Mouse (Mus musculus) heart, embryonic 14.5 days (tissue): Measurements from ENCODE around the gene Tmem9b. TPM values are rescaled to one million over a fixed set of nuclear protein-coding genes. Genes with fewer than 3 reads are reported as not detected.

Experiments used
- ATAC-seq: fragments of 200-750 bp; cut with Nextera tagmentation; 2 replicates; pipeline ENCODE4 v1.8.0; 2017; ENCODE audit warnings: low read depth, moderate TSS enrichment; ENCODE audit not compliant: insufficient number of reproducible peaks, insufficient read depth, low FRiP score
- H3K27ac ChIP-seq, 2 experiments: fragments of 200-500 bp in 1 of 2; fragments of 300-500 bp in 1 of 2; sonication (generic) in 1 of 2; replicated peaks in 1 of 2; 2 replicates each; pipeline ENCODE4 v1.5.1; 2012 to 2014; ENCODE audit warnings: low read depth in 2 of 2, low read length in 2 of 2, control low read depth in 1 of 2, mild to moderate bottlenecking in 1 of 2, mixed read lengths in 1 of 2; ENCODE audit not compliant: control insufficient read depth in 1 of 2, insufficient read depth in 1 of 2
- H3K27me3 ChIP-seq: fragments of 300-500 bp; sonication (generic); 2 replicates; pipeline ENCODE4 v1.6.1; 2014; ENCODE audit warnings: mild to moderate bottlenecking, low read length, control low read depth; ENCODE audit not compliant: control insufficient read depth, insufficient read depth
- H3K36me3 ChIP-seq: fragments of 300-500 bp; sonication (generic); 2 replicates; pipeline ENCODE4 v1.6.1; 2014; ENCODE audit warnings: mild to moderate bottlenecking, control low read depth, low read length, mixed read lengths; ENCODE audit not compliant: control insufficient read depth, insufficient read depth
- H3K4me1 ChIP-seq, 2 experiments: fragments of 200-500 bp in 1 of 2; fragments of 300-500 bp in 1 of 2; sonication (generic) in 1 of 2; 2 replicates each; pipeline ENCODE4 v1.6.1; 2012 to 2014; ENCODE audit warnings: low read length in 2 of 2, control low read depth in 1 of 2, mixed read lengths in 1 of 2; ENCODE audit not compliant: control insufficient read depth in 2 of 2, insufficient read depth in 2 of 2
- H3K4me2 ChIP-seq: fragments of 300-500 bp; sonication (generic); 2 replicates; pipeline ENCODE4 v1.6.1; 2014; ENCODE audit warnings: mild to moderate bottlenecking, low read length
- H3K4me3 ChIP-seq, 2 experiments: fragments of 200-500 bp in 1 of 2; fragments of 300-500 bp in 1 of 2; sonication (generic) in 1 of 2; 2 replicates each; pipeline ENCODE4 v1.5.1; 2012 to 2014; ENCODE audit warnings: low read length in 2 of 2, mild to moderate bottlenecking in 2 of 2, control low read depth in 1 of 2, low read depth in 1 of 2, moderate library complexity in 1 of 2; ENCODE audit not compliant: control insufficient read depth in 1 of 2, insufficient read depth in 1 of 2
- H3K9ac ChIP-seq: fragments of 300-500 bp; sonication (generic); 2 replicates; pipeline ENCODE4 v1.6.1; 2014; ENCODE audit warnings: mild to moderate bottlenecking, low read length
- H3K9me3 ChIP-seq: fragments of 300-500 bp; sonication (generic); 2 replicates; pipeline ENCODE4 v1.6.1; 2016; ENCODE audit warnings: low read length, control low read depth; ENCODE audit not compliant: control insufficient read depth
- WGBS: fragments of 180-500 bp; shearing (Covaris S2); extraction: QIAGEN DNeasy Blood & Tissue Kit; methylation state at CpG from one replicate; pipeline ENCODE4 v1.1.7; 2014; 5-methylcytosine and 5-hydroxymethylcytosine counted together
- polyA plus RNA-seq: library from polyadenylated mRNA; unstranded; fragments of >200 nt; fragmentation: Nextera tagmentation; extraction: Ambion mirVana; gene quantifications from 2 replicates; pipeline ENCODE4 v1.2.1, GENCODE M21; 2014

Tmem9b gene
- polyA plus RNA-seq, 1 experiment from 2014 or later = 66.1 TPM

GRCm38 (mm10) chr7:109764009-109764408, 11.3 kb upstream of the Tmem9b start:
- Histone ChIP-seq H3K4me2 (no peak overlapping the region), H3K9ac (no peak overlapping the region), H3K4me3 (no peak overlapping the region), H3K27me3 (no peaks in the 10 kb centered on the region), H3K4me1 (no peaks in the 10 kb centered on the region), H3K36me3 (no peaks in the 10 kb centered on the region), H3K27ac (no peak overlapping the region), H3K9me3 (no peaks in the 10 kb centered on the region)
- 56% methylated on average over 2 of the region's 2 CpGs for whole genome bisulfite sequencing
- ATAC-seq = no peak

- 97% methylated on average over 3 of the region's 3 CpGs for WGBS
- no peak overlapping the region for H3K4me2 ChIP-seq
- no peaks in the 10 kb centered on the region for H3K9me3 ChIP-seq
- no peaks in the 10 kb centered on the region for H3K27me3 ChIP-seq
- 0 out of 2 replicates have a peak, but pooled peaks cover 4% of the 10 kb centered on the region for H3K36me3 ChIP-seq
- no peak overlapping the region for H3K27ac ChIP-seq
- peaks cover 2 to 11% of the 10 kb centered on the region in 2 experiments; a peak in 3 of 4 replicates for H3K4me1 ChIP-seq
- H3K9ac ChIP-seq = no peak overlapping the region
- no peak overlapping the region for H3K4me3 ChIP-seq
- ATAC-seq = no peak
Measured at GRCm38 (mm10) chr7:109756291-109756690, 3.6 kb upstream of the Tmem9b start.

- no peak for ATAC-seq
- Histone ChIP-seq H3K4me3 (no peak overlapping the region), H3K27me3 (no peaks in the 10 kb centered on the region), H3K4me1 (peaks cover 2 to 17% of the 10 kb centered on the region in 2 experiments; a peak in 3 of 4 replicates), H3K4me2 (no peak overlapping the region), H3K9ac (no peak overlapping the region), H3K9me3 (no peaks in the 10 kb centered on the region), H3K27ac (no peak overlapping the region), H3K36me3 (peaks cover 10% of the 10 kb centered on the region; the same call in 1 of the 2 replicates)
- 90% methylated on average over 8 of the region's 8 CpGs for WGBS
Measured at GRCm38 (mm10) chr7:109754034-109754433, 1.4 kb upstream of the Tmem9b start.

GRCm38 (mm10) chr7:109751427-109752007, 1.2 kb downstream of the Tmem9b start:
- H3K27me3 ChIP-seq = no peaks in the 10 kb centered on the region
- no peak for ATAC-seq
- peaks cover 2 to 17% of the 10 kb centered on the region in 2 experiments; a peak in 3 of 4 replicates for H3K4me1 ChIP-seq
- H3K9ac ChIP-seq = peak overlapping the region; percentile 97
- peak overlapping the region; percentile 23 to 83; a peak in 3 of 4 replicates for H3K27ac ChIP-seq
- peaks cover 20% of the 10 kb centered on the region for H3K36me3 ChIP-seq
- WGBS = under 1% methylated on average over 13 of the region's 13 CpGs
- H3K9me3 ChIP-seq = no peaks in the 10 kb centered on the region
- peak overlapping the region; percentile 81 to 82 for H3K4me3 ChIP-seq
- peak overlapping the region; percentile 97 for H3K4me2 ChIP-seq

GRCm38 (mm10) chr7:109747747-109748146, 4.9 kb downstream of the Tmem9b start:
- no peak overlapping the region for H3K9ac ChIP-seq
- peaks cover 47% of the 10 kb centered on the region for H3K36me3 ChIP-seq
- H3K4me3 ChIP-seq = no peak overlapping the region
- WGBS = 52% methylated on average over 1 of the region's 1 CpGs
- no peaks in the 10 kb centered on the region for H3K9me3 ChIP-seq
- H3K27ac ChIP-seq = no peak overlapping the region
- H3K4me1 ChIP-seq = peaks cover 2 to 9% of the 10 kb centered on the region in 2 experiments; a peak in 3 of 4 replicates
- no peak overlapping the region for H3K4me2 ChIP-seq
- no peak for ATAC-seq
- H3K27me3 ChIP-seq = no peaks in the 10 kb centered on the region

- Histone ChIP-seq H3K9me3 (no peaks in the 10 kb centered on the region), H3K36me3 (peaks cover 81% of the 10 kb centered on the region), H3K27ac (no peak overlapping the region), H3K27me3 (no peaks in the 10 kb centered on the region), H3K9ac (no peak overlapping the region), H3K4me1 (no peaks in the 10 kb centered on the region), H3K4me2 (no peak overlapping the region), H3K4me3 (no peak overlapping the region)
- no peak for ATAC-seq
- WGBS = 79% methylated on average over 4 of the region's 4 CpGs
Measured at GRCm38 (mm10) chr7:109741703-109742102, 11.0 kb downstream of the Tmem9b start.

GRCm38 (mm10) chr7:109741060-109741459, 11.6 kb downstream of the Tmem9b start:
- Histone ChIP-seq H3K4me1 (no peaks in the 10 kb centered on the region), H3K9ac (no peak overlapping the region), H3K9me3 (no peaks in the 10 kb centered on the region), H3K4me3 (no peak overlapping the region), H3K36me3 (peaks cover 82% of the 10 kb centered on the region), H3K27ac (no peak overlapping the region), H3K27me3 (no peaks in the 10 kb centered on the region), H3K4me2 (no peak overlapping the region)
- 88% methylated on average over 1 of the region's 1 CpGs for WGBS
- no peak for ATAC-seq
